16 mouse cellular contexts compared by ENCODE assay signal in genomic region chr11:6900357-6900756, GRCm38 (mm10).
DNase-seq lines count a peak whose midpoint lies in the region; ATAC-seq and TF ChIP-seq lines count a peak whose summit lies in the region.
"Had no signal": no experiment of that assay in that cellular context is flagged by ENCODE, and none has a peak within 500 bp of the region (broad histone marks: within the 10 kb centered on the region; RNA-seq: fewer than 3 reads in every experiment).

No protein-coding gene starts in this region.

- no peak overlapping the region for H3K4me3 ChIP-seq in cerebellum, adult 2 months (replicated peaks; ENCODE audit: insufficient read depth, low read depth, low read length)
- H3K4me3 ChIP-seq in limb, embryonic 13.5 days: no peak overlapping the region
- H3K4me3 ChIP-seq: limb, embryonic 15.5 days had no signal

- no peaks in the 10 kb centered on the region for H3K27me3 ChIP-seq in cerebellum, adult 2 months (ENCODE audit: control insufficient read depth, insufficient read depth, low read length)
- H3K27me3 ChIP-seq in limb, embryonic 13.5 days: no peaks in the 10 kb centered on the region
- H3K27me3 ChIP-seq: limb, embryonic 15.5 days had no signal

- 0 out of 2 replicates have a peak overlapping the region, but pooled peaks have one; percentile 3 for H3K4me2 ChIP-seq in limb, embryonic 13.5 days (replicated peaks)
- H3K4me2 ChIP-seq: limb, embryonic 15.5 days had no signal

- no peaks in the 10 kb centered on the region for H3K36me3 ChIP-seq in limb, embryonic 13.5 days
- H3K36me3 ChIP-seq: G1E; limb, embryonic 15.5 days had no signal

- H3K9ac ChIP-seq in limb, embryonic 13.5 days: no peak overlapping the region
- H3K9ac ChIP-seq: limb, embryonic 15.5 days had no signal

- no peaks in the 10 kb centered on the region for H3K9me3 ChIP-seq in limb, embryonic 13.5 days
- H3K9me3 ChIP-seq: G1E; limb, embryonic 15.5 days had no signal

- TF ChIP-seq POLR2A in cerebellum, adult 2 months (IDR thresholded peaks at IDR 0.05; ENCODE audit: borderline replicate concordance, insufficient read depth, low read length): no peak

- no peak for ATAC-seq in limb, embryonic 13.5 days (ENCODE audit: low FRiP score, low read depth)
- ATAC-seq: activated CD4-positive, CD25-positive, alpha-beta regulatory T cell, adult 4 months; inflammation-experienced regulatory T-cells, adult 6 months had no signal

- 59% methylated on average over 12 of the region's 12 CpGs for WGBS in cerebellum, adult 2 months
- 42% methylated on average over 12 of the region's 12 CpGs for WGBS in limb, embryonic 13.5 days

- peaks cover 58% of the 10 kb centered on the region for H3K4me1 ChIP-seq in cerebellum, adult 2 months (ENCODE audit: control insufficient read depth, insufficient read depth, low read length)
- H3K4me1 ChIP-seq in limb, embryonic 13.5 days: peaks cover 13% of the 10 kb centered on the region

- peak overlapping the region; percentile 93 for H3K27ac ChIP-seq in cerebellum, adult 2 months (ENCODE audit: insufficient read depth, low read length)
- no peak overlapping the region for H3K27ac ChIP-seq in limb, embryonic 13.5 days
- H3K27ac ChIP-seq: limb, embryonic 15.5 days had no signal

- no peak for DNase-seq in cerebellum, adult 2 months
- DNase-seq in cerebellum, postnatal 14 days: no peak
- DNase-seq in retina, embryonic 14.5 days (ENCODE audit: low spot score): peak; percentile 13
- DNase-seq in retina, postnatal 1 day: no peak
- no peak for DNase-seq in thymus, postnatal 0 days (ENCODE audit: low spot score)
- DNase-seq in right cerebral cortex, postnatal 25 days: no peak
- DNase-seq in heart, postnatal 4 days: no peak
- DNase-seq: embryo, embryonic 11 days; gastrocnemius, postnatal 10 days; kidney, postnatal 14 days; lung, postnatal 10 days had no signal

- TF ChIP-seq CTCF in cerebellum, adult 2 months (IDR thresholded peaks at IDR 0.05; ENCODE audit: borderline replicate concordance, insufficient read depth, low read depth, low read length): no peak
